Mouse (Mus musculus): Measurements from ENCODE around the gene Tmem86a.
A peak's percentile ranks its signal among the peaks of the same experiment; 100 is the strongest.

Gene Tmem86a

DNA sequence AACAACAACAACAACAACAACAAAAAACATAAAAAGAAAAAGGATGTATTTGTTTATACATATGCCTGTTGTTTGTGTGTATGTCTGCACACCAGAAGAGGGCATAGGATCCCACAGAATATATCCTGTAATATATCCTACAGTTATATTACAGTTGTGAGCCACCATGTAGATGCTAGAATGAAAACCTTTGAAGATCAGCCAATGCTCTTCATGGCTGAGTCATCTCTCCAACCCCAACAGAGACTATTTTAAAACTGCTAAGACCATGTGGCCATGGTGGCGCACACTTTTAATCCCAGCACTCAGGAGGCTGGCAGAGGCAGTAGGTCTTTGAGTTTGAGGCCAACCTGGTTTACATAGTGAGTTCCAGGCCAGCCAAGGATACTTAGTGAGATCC is 22.9 kb upstream of the Tmem86a start:
- no peak for DNase-seq (ENCODE audit: low spot score)

DNA sequence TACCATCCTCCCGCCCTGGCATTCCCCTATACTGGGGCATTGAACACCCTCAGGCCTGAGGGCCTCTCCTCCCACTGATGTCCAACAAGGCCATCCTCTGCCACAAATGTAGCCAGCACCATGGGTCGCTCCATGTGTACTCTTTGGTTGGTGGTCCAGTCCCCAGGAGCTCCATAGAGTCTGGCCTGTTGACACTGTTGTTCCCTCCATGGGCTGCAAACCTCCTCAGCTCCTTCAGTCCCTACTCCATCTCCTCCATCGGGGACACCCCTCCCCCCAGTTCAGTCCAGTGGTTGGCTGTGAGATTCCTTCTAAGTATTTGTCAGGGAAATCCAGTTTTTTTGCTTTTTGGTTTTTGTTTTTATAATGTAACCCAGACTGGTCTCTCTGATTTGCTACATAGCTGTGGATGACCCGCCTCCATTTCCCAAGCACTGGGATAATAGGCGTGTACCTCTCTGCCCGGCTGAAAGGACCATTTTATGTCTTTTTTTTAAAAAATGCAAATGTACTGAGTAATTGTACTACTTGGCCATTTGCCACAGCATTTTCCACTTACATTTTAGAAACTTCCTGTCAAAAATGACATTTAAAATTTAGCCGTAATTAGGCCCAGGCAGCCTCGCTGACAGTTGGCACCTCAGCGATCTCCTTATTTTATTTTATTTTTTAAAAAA is 19.7 kb upstream of the Tmem86a start:
- DNase-seq (ENCODE audit: low spot score) = no peak

DNA sequence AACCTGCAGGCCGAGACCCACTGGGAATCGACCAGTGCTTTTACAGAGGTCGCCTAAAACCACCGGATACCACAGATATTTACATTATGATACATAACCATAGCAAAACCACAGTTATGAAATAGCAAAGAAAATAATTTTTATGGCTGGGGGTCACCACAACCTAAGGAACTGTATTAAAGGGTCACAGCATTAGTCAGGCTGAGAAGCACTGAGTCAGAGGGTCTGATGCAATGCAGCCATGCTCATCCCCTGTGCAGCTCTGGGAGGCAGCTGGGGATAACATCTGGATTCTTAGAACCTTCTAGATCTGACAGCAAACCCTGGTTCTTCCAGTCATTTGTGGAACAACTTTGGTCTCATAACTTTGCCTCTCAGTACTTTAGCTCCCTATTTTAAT is 19.0 kb upstream of the Tmem86a start:
- DNase-seq (ENCODE audit: low spot score) = no peak

DNA sequence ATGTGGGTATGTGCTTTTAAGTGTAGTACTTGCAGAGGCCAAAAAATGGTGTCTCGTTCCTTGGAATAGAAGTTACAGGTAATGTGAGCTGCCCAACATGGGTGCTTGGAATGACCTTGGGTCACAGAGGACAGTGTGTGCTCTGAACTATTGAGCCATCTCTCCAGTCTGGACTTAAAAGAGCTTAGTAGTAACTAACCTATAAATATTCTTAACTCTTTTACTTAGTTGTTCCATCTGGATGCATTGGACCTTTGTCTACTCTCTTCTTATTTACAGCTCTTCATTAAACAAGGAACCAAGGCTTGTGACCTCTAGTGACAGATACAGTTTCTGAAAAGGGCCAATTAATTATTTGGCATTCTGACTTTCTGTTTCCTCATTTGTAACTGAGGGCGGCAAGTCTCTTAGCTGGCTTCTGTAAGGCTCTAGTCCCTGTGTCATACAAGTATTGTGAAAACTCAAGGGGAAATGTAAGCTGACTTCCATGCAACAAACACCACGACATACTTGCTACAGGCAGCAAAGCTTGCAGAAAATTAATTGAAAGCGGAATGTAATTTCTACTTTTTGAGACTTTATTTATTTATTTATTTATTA is 15.5 kb upstream of the Tmem86a start:
- DNase-seq (ENCODE audit: low spot score) = no peak

DNA sequence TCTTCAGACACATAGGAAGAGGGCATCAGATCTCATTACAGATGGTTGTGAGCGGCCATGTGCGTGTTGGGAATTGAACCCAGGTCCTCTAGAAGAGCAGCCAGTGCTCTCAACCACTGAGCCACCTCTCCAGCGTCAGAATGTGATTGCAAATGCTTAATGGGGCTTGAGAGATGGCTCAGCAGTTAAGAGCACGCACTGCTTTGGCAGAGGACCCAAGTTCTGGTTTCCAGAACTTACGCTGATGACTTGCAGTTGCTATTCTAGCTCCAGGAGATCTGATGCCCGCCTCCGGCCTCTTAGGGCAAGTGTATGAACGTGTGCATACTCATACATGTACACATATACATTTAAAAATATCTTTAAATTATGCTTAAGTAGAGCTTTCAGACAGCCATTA is 15.0 kb upstream of the Tmem86a start:
- no peak for DNase-seq (ENCODE audit: low spot score)

DNA sequence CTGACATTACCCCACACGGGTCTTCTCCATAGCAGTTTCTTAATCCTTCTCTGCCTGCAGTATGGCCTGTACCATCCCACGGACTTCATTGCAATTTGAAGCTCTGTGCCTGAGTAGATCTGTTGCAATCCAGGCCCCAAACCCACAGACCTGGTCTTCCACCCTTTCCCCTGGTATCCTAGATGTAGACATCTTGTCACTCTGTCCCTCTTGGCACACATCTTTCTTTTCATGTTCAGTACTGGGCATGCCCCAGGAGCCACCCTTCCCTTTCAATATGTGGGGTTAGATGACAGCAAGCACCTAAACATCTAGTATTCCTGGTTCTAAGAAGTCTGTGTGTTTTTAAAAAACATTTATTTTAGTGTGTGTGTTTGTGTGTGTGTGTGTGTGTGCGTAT is 8.7 kb upstream of the Tmem86a start:
- no peak for DNase-seq (ENCODE audit: low spot score)

DNA sequence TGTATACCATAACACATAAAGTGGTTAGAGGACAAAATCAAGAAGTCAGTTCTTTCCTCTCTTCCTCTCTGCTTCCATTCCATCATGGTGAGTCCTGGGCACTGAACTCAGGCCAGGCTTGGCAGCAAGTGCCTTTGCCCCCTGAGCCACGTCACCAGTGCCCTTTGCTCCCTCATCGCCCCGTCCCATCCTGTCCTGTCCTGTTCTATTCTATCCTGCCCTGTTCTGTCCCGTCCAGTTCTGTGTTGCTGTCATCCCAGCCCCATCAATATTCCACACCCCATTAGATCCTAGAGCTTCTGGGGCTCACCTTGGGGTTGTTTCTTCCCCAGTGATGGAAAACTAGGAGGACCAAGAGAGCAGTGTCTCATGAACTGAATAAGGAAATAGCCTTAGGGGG is 8.3 kb upstream of the Tmem86a start:
- no peak for DNase-seq (ENCODE audit: low spot score)

DNA sequence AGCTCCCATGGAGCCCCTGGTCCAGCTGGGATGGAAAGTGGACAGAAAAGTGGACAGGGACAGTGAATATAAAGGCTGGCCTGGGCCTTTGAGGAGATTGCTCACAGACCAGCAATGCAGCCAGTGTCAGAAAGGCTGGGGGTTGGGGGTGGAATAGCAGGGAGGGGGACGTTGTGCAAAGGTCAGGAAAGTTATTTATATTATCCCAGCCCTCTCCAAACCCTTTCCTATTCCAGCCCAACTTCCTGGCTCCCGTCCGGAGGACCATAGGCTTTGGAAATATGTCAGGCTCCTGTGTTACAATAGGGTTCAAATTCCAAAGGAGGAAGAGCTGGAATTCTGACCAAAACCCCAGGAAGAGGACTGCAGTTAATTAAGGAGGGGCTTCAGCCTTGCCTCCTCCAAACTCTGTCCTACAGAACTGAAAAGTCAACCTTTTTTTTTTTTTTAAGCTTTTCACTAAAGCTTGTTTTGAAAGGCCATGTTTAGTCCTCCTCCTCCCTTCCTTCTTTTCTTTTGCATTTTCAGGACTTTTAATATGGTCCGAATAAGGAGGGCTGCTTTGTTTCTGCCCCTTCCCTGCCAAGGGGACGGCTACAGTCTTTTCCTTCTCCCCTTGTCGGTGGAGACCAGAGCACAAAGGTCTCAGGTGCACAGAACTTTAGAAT is 7.4 kb upstream of the Tmem86a start:
- no peak for DNase-seq (ENCODE audit: low spot score)

DNA sequence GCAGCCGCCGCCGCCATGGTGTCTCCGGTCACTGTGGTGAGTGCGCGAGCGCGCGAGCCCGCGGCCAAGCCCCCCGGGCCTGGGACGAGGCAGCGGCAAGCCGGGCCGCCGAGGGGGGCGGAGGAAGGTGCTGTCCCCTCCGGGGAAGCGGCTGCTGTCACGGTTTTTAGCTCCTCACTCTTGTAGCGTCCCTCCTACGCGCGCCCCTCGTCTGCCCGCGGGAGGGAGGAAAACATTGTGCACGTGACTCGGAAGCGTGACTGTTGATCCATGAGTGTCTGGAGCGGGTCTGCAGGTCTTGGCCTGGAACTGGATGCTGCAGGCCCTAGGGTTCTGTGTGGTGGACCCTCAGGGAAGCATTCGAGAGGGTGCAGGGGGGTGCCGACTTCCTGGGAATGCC is 365 bp downstream of the Tmem86a start:
- peak; percentile 78 for DNase-seq (ENCODE audit: low spot score)

DNA sequence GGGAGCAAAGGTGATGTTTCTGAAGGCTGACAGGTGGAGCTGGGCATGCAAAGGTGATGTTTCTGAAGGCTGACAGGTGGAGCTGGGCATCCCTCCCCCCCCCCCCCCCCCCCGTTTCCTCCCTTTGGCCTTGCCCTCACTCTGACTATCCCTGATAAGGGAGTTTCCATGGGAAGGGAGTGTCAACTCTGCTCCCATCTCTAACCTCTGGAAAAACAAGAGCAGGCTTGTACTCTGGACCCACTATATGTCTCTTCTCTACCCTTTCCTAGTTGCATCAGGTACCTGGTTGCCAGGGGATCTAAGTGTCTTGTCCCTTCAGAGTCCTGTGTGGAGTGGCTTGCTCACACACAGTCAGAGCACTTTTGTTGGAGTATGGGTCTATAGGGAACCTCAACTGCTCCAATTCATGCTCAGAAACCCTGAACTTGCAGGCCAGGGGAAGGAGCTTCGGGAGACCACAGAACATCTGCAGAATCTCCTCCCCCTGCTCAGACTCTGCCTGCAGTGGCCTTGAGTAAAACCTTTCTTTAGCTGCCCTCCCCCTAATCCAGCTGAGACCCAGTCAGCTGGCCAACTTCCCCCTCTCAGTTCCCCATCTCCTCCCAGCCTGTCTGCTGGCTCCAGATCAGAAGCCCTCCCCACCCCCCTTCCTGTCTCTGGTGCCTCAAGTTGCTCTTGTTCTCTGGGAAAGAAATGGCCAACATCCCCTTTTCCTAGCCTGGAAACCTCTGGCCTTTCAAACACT is 1.2 kb downstream of the Tmem86a start:
- peak; percentile 85 for DNase-seq (ENCODE audit: low spot score)

DNA sequence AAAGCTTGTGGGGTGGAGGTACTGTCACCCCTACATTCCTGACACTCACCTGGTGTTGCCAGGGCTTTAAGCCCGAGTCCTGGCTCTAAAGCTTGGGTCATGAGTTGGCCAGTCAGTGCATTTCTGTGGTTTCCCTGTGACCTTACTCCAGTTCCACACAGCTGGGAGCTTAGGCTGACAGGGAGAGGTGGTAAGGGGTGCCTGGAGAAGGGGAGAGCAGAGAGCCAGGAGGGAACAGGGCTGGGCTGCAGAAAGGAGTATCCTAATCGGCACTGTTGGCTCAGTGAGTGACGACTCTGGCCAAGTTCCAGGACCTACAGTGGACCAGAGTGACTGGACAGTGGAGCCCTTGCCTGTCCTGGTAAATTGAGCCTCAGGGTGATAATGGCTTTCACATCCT is 1.9 kb downstream of the Tmem86a start:
- DNase-seq (ENCODE audit: low spot score) = peak; percentile 76

DNA sequence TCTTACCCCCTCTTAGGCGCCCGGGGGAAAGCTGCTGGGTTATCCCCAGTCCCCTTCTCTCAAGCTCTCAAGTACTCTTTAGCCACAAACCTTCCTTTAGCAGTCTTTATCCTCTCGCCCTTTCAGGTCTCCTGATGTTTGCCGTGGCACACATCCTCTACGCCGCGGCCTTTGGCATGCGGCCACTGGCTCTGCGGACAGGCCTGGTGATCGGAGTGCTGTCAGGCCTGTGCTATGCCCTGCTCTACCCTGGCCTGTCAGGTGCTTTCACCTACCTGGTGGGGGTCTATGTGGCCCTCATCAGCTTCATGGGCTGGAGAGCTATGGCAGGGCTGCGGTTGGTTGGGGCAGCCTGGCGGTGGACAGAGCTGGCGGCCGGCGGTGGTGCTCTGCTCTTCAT is 2.9 kb downstream of the Tmem86a start:
- DNase-seq (ENCODE audit: low spot score) = peak; percentile 66

DNA sequence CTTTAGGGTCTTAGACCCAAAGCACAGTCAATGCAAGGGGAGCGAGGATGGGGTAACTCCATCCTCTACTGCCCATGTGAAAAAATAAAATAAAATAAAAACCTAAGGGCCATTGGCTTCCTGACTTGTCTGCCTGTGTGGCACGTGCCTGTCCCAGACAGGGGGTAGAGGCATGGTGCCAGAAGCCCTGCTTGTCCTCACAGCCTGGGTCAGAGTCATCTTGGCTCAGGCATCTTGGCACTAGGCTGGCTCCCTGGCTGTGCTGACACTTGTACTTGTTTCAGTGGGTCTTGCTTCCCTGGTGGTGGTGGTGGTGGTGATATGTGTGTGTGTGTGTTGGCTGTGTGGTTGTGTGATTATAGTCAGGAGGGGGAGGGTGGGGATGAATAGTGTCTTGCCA is 4.3 kb downstream of the Tmem86a start:
- peak; percentile 78 for DNase-seq (ENCODE audit: low spot score)

DNA sequence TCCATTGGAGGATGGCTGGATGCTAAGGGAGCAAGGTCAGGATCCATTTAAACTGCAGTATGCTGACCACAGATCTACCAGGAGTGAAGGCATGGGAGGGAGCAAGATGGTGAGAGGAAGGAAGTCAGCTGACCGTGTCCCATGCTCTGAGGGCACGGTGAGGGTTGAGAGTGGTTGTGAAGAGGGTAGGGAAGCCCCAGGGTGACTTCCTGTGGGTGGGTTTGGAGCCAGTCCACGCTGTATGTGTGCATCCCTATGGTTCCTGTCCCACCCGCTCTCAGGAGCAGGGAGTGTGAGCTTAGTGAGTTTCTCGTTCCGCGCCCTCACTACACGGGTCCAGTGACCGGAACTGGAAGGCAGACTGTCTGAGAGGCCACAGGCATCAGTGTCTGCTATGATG is 5.3 kb downstream of the Tmem86a start:
- no peak for DNase-seq (ENCODE audit: low spot score)

DNA sequence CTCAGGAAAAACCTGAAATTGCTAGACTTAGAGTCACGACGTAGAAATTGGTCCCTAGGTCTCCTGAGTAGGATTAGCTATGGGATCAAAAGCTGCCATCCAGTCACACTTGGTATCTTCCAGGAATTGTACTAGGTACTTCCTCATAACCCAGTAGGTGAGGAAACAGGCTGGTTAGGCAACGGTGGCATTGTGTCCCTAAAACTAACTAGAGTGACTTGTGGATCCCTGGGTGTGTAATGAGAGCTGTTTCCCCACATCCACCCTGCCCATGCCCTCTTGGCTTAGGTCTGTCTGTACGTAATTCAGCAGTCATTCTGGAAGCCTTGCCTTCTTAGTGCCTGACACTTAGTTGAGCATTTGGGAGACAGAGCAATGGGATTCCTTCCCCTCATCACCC is 5.9 kb downstream of the Tmem86a start:
- no peak for DNase-seq (ENCODE audit: low spot score)

DNA sequence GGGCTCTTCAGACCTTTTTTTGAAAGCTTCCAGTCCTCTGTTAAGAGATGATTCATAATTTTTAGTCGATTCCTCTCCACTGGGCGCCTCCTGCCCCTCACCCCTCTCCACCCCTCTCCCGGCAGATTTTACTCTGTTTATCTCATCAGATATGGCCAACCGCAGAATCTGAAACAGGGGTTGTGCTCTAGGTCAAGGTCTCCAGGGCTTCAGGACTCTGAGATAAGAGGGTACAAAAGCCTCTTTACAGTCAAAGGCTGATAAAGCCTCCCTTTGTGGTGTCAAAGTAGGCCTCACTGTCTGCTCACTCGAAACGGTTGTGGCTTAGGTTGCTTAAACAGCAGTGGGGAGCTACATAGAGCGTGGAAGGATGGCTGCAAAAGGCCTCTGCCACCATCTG is 8.9 kb downstream of the Tmem86a start:
- no peak for DNase-seq (ENCODE audit: low spot score)

DNA sequence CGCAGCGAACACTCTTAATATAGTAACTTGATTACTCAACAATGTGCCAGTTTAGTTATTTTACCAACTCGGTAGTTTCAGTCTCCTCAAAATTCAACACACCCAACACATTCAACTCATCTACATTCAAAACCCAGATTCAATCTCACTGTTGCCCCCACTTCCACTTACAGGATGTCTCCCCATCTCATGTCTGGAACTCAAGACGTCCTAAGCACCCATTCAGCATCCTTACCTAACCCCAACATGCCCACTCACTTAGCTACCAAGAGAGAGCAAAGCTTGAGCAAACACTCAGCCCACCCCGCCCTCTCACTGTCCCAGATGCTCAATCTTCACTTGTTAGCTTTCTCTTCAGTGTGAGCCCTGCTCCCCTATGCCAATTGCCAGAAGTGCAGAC is 11.2 kb downstream of the Tmem86a start:
- no peak for DNase-seq (ENCODE audit: low spot score)

DNA sequence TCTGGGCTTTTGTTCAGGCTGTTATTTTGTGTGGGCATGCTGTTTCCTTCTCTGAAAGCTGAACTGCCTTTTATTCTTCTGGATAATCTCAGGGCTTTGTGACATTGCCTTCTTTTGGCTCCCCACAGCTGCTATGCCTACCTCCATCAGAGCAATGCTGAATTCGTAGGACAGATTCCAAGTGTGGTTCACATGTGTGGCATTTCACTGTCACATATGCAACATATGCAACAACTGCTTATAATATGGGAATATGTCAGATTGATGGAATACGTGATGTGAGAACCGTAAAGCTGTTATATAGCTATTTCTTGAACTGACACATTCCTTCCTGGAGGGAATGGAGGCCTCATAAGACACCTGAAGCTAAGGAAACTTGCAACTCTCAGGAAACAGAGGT is 16.5 kb downstream of the Tmem86a start:
- DNase-seq (ENCODE audit: low spot score) = no peak

DNA sequence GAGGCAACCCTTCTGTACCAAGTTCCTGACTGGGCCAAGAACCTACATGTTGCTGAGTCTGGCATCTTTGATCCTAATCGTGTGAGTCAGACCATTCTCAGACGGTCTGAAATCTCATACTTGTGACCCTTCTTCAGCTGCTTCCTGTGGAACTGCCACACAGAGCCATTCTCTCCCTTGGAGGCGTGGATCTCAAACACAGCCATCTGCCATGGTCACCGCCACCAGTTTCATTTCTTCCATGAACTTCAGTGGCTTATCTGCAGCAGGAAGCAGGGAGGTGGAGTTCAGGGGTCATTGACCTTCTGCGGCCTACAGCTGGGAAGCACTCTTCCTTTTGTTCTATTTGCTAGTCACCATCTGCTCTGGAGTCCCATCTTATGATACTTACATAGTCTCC is 17.5 kb downstream of the Tmem86a start:
- DNase-seq (ENCODE audit: low spot score) = no peak

DNA sequence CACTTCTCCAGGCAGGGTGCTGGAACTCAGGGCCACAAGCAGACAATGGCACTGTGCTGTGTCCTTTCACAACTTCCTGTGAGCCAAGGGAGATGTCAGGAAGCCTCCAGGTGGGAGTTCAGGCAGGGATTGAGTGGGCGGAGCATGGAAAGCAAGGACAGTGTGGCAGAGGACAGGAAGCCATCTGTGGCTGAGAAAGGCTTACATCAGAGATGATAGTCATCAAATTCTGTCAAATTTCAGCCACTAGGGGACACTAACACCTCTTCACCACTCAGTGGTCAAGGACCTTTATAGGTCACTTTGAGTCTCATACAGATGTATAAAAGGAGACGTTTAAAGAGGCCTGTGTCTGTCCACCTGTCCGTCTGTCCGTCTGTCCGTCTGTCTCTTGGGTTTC is 22.1 kb downstream of the Tmem86a start:
- no peak for DNase-seq (ENCODE audit: low spot score)

DNA sequence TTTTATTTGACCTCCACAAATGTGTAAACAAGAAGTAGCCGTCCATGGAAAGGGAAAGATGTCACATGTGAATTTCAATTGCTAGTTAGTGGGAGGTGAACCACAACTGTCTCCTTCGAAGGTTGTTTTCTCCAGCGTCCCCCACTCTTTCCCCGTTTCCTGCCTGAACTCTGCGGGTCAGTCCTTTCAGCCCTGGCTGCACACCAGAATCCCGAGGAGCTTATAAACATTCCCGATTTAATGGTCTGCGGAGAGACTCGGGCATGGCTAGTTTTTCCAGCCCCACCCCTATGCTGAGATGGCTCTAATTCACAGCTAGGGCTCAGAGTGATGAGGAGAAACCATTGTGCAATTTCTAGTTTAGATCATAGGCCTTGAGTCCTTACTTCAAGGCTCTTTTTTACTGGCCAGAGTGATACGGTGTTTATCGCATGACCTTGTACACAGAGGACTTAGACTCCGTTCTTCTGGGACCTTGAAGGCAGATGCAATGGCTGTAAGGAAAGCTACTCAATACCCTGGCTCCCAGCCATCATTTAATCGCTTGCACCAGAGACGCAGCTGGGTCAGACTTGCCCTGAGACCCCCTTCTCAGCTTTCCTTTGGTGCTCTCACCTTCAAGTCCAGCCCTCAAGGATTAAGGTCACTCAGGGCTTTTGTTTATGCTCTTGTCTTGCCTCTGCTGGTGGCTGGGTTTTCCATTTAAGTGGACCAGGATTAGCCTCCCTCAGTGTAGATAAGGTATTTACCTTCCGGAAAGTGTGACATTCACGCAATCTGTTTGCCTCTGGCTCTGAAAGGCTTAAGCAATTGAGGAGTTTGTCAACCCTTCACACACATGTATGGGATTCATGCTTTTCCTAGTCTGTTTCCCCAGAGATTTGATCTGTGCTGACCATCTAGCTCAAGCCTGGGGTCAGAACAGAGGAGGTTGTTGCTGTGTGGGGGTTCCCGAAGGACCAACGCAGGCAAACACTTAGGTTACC is 23.4 kb downstream of the Tmem86a start:
- DNase-seq (ENCODE audit: low spot score) = no peak

DNA sequence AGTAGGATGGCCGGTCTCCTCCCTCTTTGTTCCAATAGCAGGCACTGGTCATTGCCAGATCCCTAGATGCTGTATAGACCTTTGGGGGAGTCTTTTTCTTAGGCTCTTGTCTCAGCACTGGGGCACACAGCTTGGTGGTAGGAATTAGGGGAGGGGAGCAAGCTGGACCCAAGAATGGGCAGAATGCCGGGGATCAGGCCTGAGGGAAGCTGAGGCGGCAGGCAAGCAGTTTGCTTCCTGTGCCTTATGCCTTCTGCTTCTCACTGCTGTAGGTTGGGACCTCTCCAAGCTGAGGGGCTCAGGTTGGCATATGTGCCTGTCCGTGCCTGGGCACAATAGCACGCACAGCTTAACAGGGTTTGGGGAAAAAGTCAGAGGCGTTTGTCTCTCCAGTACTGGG is 25.8 kb downstream of the Tmem86a start:
- no peak for DNase-seq (ENCODE audit: low spot score)
